Mouse (Mus musculus): ENCODE results near the gene B3gnt4.

DNA sequence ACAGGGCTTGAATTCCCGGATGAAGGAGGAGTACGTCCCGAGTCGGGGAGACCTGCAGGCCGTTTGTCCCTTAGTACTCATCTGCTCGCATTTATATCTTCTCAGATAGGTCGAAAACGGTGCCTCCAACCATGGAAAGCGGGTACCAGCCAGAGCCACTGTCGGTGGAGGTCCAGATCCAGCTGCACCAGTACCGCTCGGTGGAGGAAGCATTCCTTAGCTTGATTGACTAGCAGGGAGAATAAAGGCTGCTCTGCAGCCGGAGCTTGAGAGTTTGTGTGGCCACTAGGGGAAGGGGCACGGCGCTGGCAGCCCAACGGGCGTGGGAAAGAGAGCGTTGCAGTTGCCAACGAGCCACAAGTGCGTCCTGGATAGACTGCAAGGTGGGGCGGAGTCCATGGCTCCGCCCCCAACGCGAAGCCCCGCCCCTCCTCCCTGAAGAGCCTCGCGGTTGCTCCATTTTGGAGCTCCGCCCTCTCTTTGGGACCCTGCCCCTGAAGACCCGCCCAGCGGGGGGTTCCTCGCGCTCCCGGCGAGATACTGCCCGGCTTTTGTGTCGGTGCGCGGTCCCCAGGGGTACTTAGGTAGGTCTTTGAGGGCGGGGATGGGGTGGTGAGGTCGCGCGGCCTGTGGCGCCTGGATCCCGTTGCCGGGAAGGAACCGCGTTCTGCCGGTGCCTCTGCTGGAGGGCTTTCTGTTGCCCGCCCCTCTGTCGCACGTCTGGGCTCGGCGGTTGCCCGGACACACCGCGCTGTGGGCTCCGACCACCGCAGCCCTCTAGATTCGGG is 2.1 kb upstream of the B3gnt4 start:
- TF ChIP-seq CTCF (IDR thresholded peaks at IDR 0.05; ENCODE audit: low read depth, low read length) (no peak), POLR2A (IDR thresholded peaks at IDR 0.05; ENCODE audit: extremely low read depth, insufficient read depth, low read length) (no peak)

All from liver, adult 2 months (tissue).